9 mouse cellular contexts compared by ENCODE assay signal in genomic region chr13:21275021-21275814, GRCm38 (mm10). TPM values are rescaled to one million over a fixed set of nuclear protein-coding genes. Genes with fewer than 3 reads are reported as not detected.
A peak's percentile ranks its signal among the peaks of the same experiment; 100 is the strongest.
DNase-seq lines count a peak whose midpoint lies in the region; ATAC-seq and TF ChIP-seq lines count a peak whose summit lies in the region.
"Had no signal": no experiment of that assay in that cellular context is flagged by ENCODE, and none has a peak within 500 bp of the region (broad histone marks: within the 10 kb centered on the region; RNA-seq: fewer than 3 reads in every experiment).

No protein-coding gene starts in this region.

- TF ChIP-seq POLR2A in CH12.LX (IDR thresholded peaks at IDR 0.05; ENCODE audit: low read depth, low read length) (no peak), myocyte (IDR thresholded peaks at IDR 0.05; ENCODE audit: insufficient read length, low read depth) (no peak)

- TF ChIP-seq EP300 in CH12.LX (IDR thresholded peaks at IDR 0.05; ENCODE audit: low read length): no peak

- H3K27me3 ChIP-seq in CH12.LX (replicated peaks) (peaks cover 41% of the 10 kb centered on the region), myocyte (ENCODE audit: control insufficient read depth, insufficient read depth, insufficient read length) (no peaks in the 10 kb centered on the region)
- H3K27me3 ChIP-seq in heart, embryonic 15.5 days: peaks cover 7% of the 10 kb centered on the region; the same call in 1 of the 2 replicates

- H3K4me1 ChIP-seq in CH12.LX (ENCODE audit: control insufficient read depth in 1 of 2, insufficient read depth in 2 of 2): peaks cover 0 to 15% of the 10 kb centered on the region in 2 experiments; a peak in 2 of 4 replicates
- peaks cover 8% of the 10 kb centered on the region for H3K4me1 ChIP-seq in heart, embryonic 15.5 days (replicated peaks)

- peak; percentile 43; the same call in 1 of the 2 replicates for ATAC-seq in heart, embryonic 15.5 days (replicated peaks; ENCODE audit: insufficient number of reproducible peaks, insufficient read depth, low FRiP score, low read depth)
- no peak for ATAC-seq in inflammation-experienced regulatory T-cells, adult 6 months

- peak; percentile 73 for TF ChIP-seq RAD21 in CH12.LX (IDR thresholded peaks at IDR 0.05; ENCODE audit: low read depth, low read length)

- H3K27ac ChIP-seq in CH12.LX (ENCODE audit: insufficient read depth, low read depth): no peak overlapping the region
- H3K27ac ChIP-seq in heart, embryonic 15.5 days: no peak overlapping the region

- H3K4me2 ChIP-seq in CH12.LX (ENCODE audit: insufficient read depth, low read depth, poor library complexity, severe bottlenecking) (peak overlapping the region; percentile 100), myocyte (ENCODE audit: low read depth) (peak overlapping the region; percentile 80)
- H3K4me2 ChIP-seq in heart, embryonic 15.5 days: peak overlapping the region; percentile 77

- peak overlapping the region; percentile 83 for H3K9ac ChIP-seq in CH12.LX (ENCODE audit: insufficient read depth, low read depth)
- peak overlapping the region; percentile 49 for H3K9ac ChIP-seq in heart, embryonic 15.5 days

- dilution Hi-C loops in CH12.LX (cut with MboI; ENCODE audit: extremely low pct_ligation_motif_present, extremely low pct_unique_long_range_greater_than_20kb, low sequenced_read_pairs): no loop called here

- H3K36me3 ChIP-seq in CH12.LX (replicated peaks in 1 of 2; ENCODE audit: control insufficient read depth in 1 of 2, insufficient read depth in 1 of 2, low read length in 1 of 2): no peaks in the 10 kb centered on the region
- H3K36me3 ChIP-seq in heart, embryonic 15.5 days: no peaks in the 10 kb centered on the region
- no peaks in the 10 kb centered on the region for H3K36me3 ChIP-seq in myocyte (ENCODE audit: control insufficient read depth, insufficient read depth)

- H3ac ChIP-seq in myocyte (ENCODE audit: control insufficient read depth, insufficient read length): no peak overlapping the region

- peak; percentile 13 to 77 for DNase-seq in adrenal gland, adult (ENCODE audit: inconsistent age in 2 of 2, low spot score in 1 of 2)
- DNase-seq in adrenal gland, postnatal 4 days (ENCODE audit: low spot score in 2 of 2): no peak
- DNase-seq in CH12.LX (ENCODE audit: extremely low read depth): peak; percentile 43
- peak; percentile 31 to 50 for DNase-seq in cerebellum, postnatal 36 days
- DNase-seq in left cerebral cortex, postnatal 36 days (ENCODE audit: low spot score in 2 of 2): peak; percentile 36 to 42

- WGBS in heart, embryonic 15.5 days: under 1% methylated on average over 29 of the region's 29 CpGs

- intact Hi-C loops in left cerebral cortex, postnatal 36 days (cut with DNase I): loop anchor here (2.0 to 5.0 kb wide), 2 partner anchors 40 to 103 kb away; no protein-coding TSS in a partner anchor

- H3K79me2 ChIP-seq in CH12.LX (replicated peaks; ENCODE audit: control insufficient read depth, extremely low read depth, insufficient read depth, poor library complexity, severe bottlenecking) (no peaks in the 10 kb centered on the region), myocyte (ENCODE audit: control insufficient read depth, insufficient read depth) (no peaks in the 10 kb centered on the region)

- in situ Hi-C loops in CH12.LX (cut with MboI; ENCODE audit: low pct_ligation_motif_present, low pct_unique_long_range_greater_than_20kb, low sequenced_read_pairs): loop anchor here (5.0 kb wide), 1 partner anchor 52 kb away; no protein-coding TSS in a partner anchor

- H3K9me3 ChIP-seq in CH12.LX (replicated peaks; ENCODE audit: low read length): no peaks in the 10 kb centered on the region
- H3K9me3 ChIP-seq in heart, embryonic 15.5 days (replicated peaks): no peaks in the 10 kb centered on the region

- peak in 1 of 2 experiments; percentile 63; a peak in 2 of 4 replicates for TF ChIP-seq CTCF in CH12.LX (conservative IDR thresholded peaks at IDR 0.05 in 1 of 2, IDR thresholded peaks at IDR 0.05 in 1 of 2; ENCODE audit: low read depth in 2 of 2, low read length in 2 of 2)

- H3K4me3 ChIP-seq in CH12.LX (replicated peaks in 1 of 3; ENCODE audit: low read depth in 2 of 3, low read length in 2 of 3, poor library complexity in 1 of 3): peak overlapping the region; percentile 69 to 84 (median 79)
- H3K4me3 ChIP-seq in heart, embryonic 15.5 days: peak overlapping the region; percentile 61
- peak overlapping the region; percentile 33 for H3K4me3 ChIP-seq in myocyte

TF ChIP-seq in CH12.LX, 34 proteins besides CTCF, POLR2A, EP300 and RAD21 (continues in another document):
- TF ChIP-seq JUND (conservative IDR thresholded peaks at IDR 0.05; ENCODE audit: low read depth, low read length) (no peak), CHD1 (IDR thresholded peaks at IDR 0.05; ENCODE audit: low read depth, low read length) (no peak), SIN3A (IDR thresholded peaks at IDR 0.05; ENCODE audit: low read length) (peak; percentile 38; the same call in 1 of the 2 replicates), NRF1 (IDR thresholded peaks at IDR 0.05; ENCODE audit: low read depth, low read length) (peak; percentile 16; the same call in 1 of the 2 replicates), ZKSCAN1 (IDR thresholded peaks at IDR 0.05; ENCODE audit: borderline replicate concordance, low read depth, low read length) (no peak), MXI1 (IDR thresholded peaks at IDR 0.05; ENCODE audit: low read depth, low read length) (no peak), ZMIZ1 (IDR thresholded peaks at IDR 0.05; ENCODE audit: low read depth, low read length) (no peak), MAFK (IDR thresholded peaks at IDR 0.05; ENCODE audit: insufficient replicate concordance, low read length) (no peak), TBP (conservative IDR thresholded peaks at IDR 0.05; ENCODE audit: low read depth, low read length) (no peak), UBTF (IDR thresholded peaks at IDR 0.05; ENCODE audit: low read depth, low read length) (0 out of 2 replicates have a peak, but pooled peaks have one; percentile 51), BHLHE40 (IDR thresholded peaks at IDR 0.05; ENCODE audit: low read depth, low read length) (no peak), ZNF384 (IDR thresholded peaks at IDR 0.05; ENCODE audit: low read depth, low read length) (no peak), ZC3H11A (IDR thresholded peaks at IDR 0.05; ENCODE audit: low read depth, low read length) (peak; percentile 27; the same call in 1 of the 2 replicates), RCOR1 (conservative IDR thresholded peaks at IDR 0.05; ENCODE audit: low read depth, low read length) (no peak), MYC (IDR thresholded peaks at IDR 0.05; ENCODE audit: low read depth, low read length) (0 out of 2 replicates have a peak, but pooled peaks have one; percentile 24), CHD2 (IDR thresholded peaks at IDR 0.05; ENCODE audit: low read length) (no peak), HCFC1 (IDR thresholded peaks at IDR 0.05; ENCODE audit: low read depth, low read length) (no peak), USF1 (IDR thresholded peaks at IDR 0.05; ENCODE audit: low read depth, low read length) (no peak)

TF ChIP-seq in myocyte, 11 proteins besides CTCF, POLR2A, EP300 and RAD21:
- TF ChIP-seq CEBPB (IDR thresholded peaks at IDR 0.05; ENCODE audit: insufficient read depth, poor library complexity, severe bottlenecking) (no peak), MYOD1 (IDR thresholded peaks at IDR 0.05; ENCODE audit: control insufficient read depth in 1 of 3, insufficient read length in 2 of 3, low read depth in 2 of 3) (no peak)

RNA-seq across cellular contexts. Expression of gene Gpx5, which starts 17.3 kb away (rescaled TPM):
- not detected for total RNA-seq in adrenal gland, postnatal 4 days (2021)
- total RNA-seq in CH12.LX (2012; rRNA removed) (not detected in 2 replicates), CH12.LX (2014; rRNA removed) (not detected in 2 replicates)
- polyA plus RNA-seq in CH12.LX (2012; ENCODE audit: insufficient read length, low read depth) (not detected in 2 replicates), myocyte (2012; fragmentation: generic; extraction: Trizol) (not detected)
- polyA plus RNA-seq in heart, embryonic 15.5 days (2015; fragmentation: Nextera tagmentation; extraction: Ambion mirVana): not detected in 2 replicates
- not detected for total RNA-seq in left cerebral cortex, postnatal 36 days (2021)
- not detected for polyA plus RNA-seq in inflammation-experienced regulatory T-cells, adult 6 months (2017; shearing (Covaris generic))
- total RNA-seq: left cerebral cortex, adult 8-10 months had no signal

RNA-seq across cellular contexts. Expression of gene Gpx6, which starts 36.7 kb away (rescaled TPM):
- under 1 TPM in 1 of 2 experiments, not detected in 1; 0.81 TPM for total RNA-seq in adrenal gland, postnatal 4 days (2021)
- total RNA-seq in CH12.LX (2012; rRNA removed): 0.29 TPM in 1 of 2 replicates, not detected in the other
- 1.3 and 1.4 TPM in 2 replicates for total RNA-seq in CH12.LX (2014; rRNA removed)
- polyA plus RNA-seq in CH12.LX (2012; ENCODE audit: insufficient read length, low read depth): 1.2 and 2.2 TPM in 2 replicates
- polyA plus RNA-seq in heart, embryonic 15.5 days (2015; fragmentation: Nextera tagmentation; extraction: Ambion mirVana): not detected in 2 replicates
- not detected for total RNA-seq in left cerebral cortex, postnatal 36 days (2021)
- not detected for polyA plus RNA-seq in myocyte (2012; fragmentation: generic; extraction: Trizol)
- polyA plus RNA-seq in inflammation-experienced regulatory T-cells, adult 6 months (2017; shearing (Covaris generic)): not detected

Comparison
In these comparisons a context has a peak if more than half of its experiments do, and no peak if none do; other contexts are left out.
1. DNase-seq: peak in adrenal gland, adult (2 of 2), CH12.LX (single experiment), cerebellum, postnatal 36 days (2 of 2) and left cerebral cortex, postnatal 36 days (2 of 2); none in adrenal gland, postnatal 4 days (0 of 2).
2. Peak in every context shown above with its lines, with median percentiles within 50 percentile points of each other: H3K4me2 ChIP-seq and H3K4me3 ChIP-seq.